Mouse (Mus musculus): ENCODE measurements at regions not wholly inside any gene's neighbourhood (a gene's known extent, or its start where the extent isn't known, plus 50 kb on each side); places are given as distances from the start of the nearest gene placed in this dataset.
"Not testable (repeated sequence)": the region's sequence is repeated elsewhere in the genome, so short reads cannot be mapped to it uniquely, and the experiment has no call there.

DNA sequence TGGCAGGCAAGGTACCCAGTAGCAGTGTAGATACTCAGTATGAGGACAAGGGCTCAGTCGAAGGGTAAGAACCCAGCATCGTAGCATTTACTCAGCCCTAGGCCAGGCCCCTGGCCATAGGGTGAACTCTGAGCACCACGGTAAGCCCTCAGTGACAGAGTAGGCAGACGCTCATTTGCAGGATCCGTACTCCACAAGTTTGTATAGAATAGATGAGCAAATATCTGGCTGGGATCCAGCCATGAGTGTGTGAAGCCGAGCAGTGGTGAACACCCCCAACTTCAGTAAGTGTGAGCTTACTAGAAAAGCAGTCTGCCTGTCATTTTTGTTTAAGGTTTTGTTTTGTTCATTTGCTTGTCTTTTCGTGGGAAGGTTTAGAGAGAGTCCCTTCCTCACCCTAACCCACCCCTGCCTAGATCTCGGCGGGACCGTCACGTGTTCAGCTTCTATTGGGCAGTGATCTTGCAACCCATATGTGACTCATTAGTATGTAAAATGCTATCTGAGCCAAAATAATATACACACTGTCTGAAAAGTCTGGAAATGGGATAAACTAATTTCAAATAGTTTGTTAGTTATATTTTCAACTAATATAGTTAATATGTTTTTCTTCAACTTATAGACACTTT is 76.3 kb downstream of the Gm5447 start:
- Histone ChIP-seq H3K4me1 (ENCODE audit: control insufficient read depth, insufficient read depth, low read length) (no peaks in the 10 kb centered on the region), H3K27ac (ENCODE audit: insufficient read depth, low read length) (no peak overlapping the region), H3K4me3 (ENCODE audit: insufficient read depth, low read length) (no peak overlapping the region)
- no peak for TF ChIP-seq CTCF (IDR thresholded peaks at IDR 0.05; ENCODE audit: borderline replicate concordance, insufficient read depth, low read length)
- TF ChIP-seq POLR2A (IDR thresholded peaks at IDR 0.05; ENCODE audit: low read depth, low read length), result no peak

DNA sequence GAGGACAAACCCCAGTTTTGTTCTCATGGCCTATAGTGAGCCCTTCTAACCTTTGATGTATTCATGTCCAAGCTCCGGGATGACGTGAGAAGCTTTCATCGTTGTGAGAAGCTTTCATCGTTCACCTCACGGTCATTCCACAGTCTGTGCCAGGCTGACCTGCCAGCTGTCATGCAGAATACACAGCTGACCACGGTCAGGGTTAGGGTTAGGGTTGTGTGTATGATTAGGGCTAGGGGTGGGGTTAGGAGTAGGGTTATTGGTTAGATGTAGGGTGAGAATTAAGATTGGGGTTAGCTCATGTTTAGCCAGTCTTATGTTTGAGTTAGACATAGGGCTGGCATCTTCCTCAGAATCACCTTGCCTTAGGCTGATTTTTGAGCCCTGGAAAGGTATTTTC is 77.6 kb downstream of the Gm5447 start:
- H3K27ac ChIP-seq (ENCODE audit: insufficient read depth, low read length); H3K4me1 ChIP-seq (ENCODE audit: control insufficient read depth, insufficient read depth, low read length); H3K4me3 ChIP-seq (ENCODE audit: insufficient read depth, low read length): not testable (repeated sequence)

DNA sequence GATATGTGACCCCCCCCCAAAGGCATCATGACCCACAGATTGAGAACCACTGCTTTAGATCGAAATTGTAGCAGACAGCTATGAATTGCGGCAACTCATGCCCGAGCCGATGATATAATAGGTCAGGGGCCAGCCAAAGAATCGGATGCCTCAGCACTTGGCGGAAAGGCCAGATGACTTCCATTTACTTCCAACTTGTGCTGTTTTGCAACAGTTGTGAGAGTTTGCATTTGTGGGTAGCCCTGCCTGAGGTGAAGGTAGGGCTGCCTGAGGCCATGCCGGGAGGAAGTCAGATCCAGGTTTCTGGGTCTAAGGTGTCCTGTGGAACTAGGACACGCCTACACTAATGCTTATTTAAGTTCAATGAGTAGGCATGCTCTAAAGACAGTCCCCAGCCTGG is 80.4 kb downstream of the Gm5447 start:
- H3K4me1 ChIP-seq (ENCODE audit: control insufficient read depth, insufficient read depth, low read length), result no peaks in the 10 kb centered on the region
- H3K27ac ChIP-seq (ENCODE audit: insufficient read depth, low read length), result no peak overlapping the region
- H3K4me3 ChIP-seq (ENCODE audit: insufficient read depth, low read length), result no peak overlapping the region
- TF ChIP-seq CTCF (IDR thresholded peaks at IDR 0.05; ENCODE audit: borderline replicate concordance, insufficient read depth, low read length) (no peak), POLR2A (IDR thresholded peaks at IDR 0.05; ENCODE audit: low read depth, low read length) (no peak)

DNA sequence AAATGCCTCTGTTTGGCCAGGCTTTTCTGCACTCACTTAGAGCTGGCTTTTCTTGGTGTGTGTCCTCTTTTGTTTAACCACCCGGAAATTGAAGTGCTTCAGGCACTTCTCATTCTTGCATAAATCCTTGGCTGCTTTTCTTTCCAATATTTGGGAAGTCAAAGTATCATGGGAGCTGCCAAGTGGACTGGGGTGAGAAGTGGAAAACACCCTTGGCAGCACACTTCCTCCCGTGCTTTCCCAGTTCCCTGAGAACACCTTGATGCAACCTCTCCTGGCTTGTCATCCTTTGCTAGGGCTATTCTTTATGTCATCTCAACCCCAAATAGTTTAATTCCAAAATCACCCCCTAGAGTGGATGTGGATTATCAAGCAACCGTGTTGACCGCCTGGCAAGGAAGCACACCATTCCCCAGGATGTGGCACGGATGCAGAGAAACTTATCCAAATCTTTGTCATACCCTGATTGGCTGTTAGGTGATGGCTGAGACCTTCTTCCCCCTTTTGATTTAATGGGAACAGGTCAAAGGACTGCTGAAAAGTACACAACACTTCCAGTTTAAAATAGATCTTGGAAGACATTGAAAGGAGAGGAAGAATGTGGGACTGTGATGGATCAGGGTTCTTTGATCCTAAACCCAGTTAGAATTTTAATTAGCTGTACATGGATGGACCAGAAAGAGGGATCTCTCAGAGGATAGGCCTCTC is 81.5 kb downstream of the Gm5447 start:
- no peak overlapping the region for H3K27ac ChIP-seq (ENCODE audit: insufficient read depth, low read length)
- no peak for TF ChIP-seq CTCF (IDR thresholded peaks at IDR 0.05; ENCODE audit: borderline replicate concordance, insufficient read depth, low read length)
- TF ChIP-seq POLR2A (IDR thresholded peaks at IDR 0.05; ENCODE audit: low read depth, low read length), result no peak
- H3K4me3 ChIP-seq (ENCODE audit: insufficient read depth, low read length), result no peak overlapping the region
- H3K4me1 ChIP-seq (ENCODE audit: control insufficient read depth, insufficient read depth, low read length), result no peaks in the 10 kb centered on the region

DNA sequence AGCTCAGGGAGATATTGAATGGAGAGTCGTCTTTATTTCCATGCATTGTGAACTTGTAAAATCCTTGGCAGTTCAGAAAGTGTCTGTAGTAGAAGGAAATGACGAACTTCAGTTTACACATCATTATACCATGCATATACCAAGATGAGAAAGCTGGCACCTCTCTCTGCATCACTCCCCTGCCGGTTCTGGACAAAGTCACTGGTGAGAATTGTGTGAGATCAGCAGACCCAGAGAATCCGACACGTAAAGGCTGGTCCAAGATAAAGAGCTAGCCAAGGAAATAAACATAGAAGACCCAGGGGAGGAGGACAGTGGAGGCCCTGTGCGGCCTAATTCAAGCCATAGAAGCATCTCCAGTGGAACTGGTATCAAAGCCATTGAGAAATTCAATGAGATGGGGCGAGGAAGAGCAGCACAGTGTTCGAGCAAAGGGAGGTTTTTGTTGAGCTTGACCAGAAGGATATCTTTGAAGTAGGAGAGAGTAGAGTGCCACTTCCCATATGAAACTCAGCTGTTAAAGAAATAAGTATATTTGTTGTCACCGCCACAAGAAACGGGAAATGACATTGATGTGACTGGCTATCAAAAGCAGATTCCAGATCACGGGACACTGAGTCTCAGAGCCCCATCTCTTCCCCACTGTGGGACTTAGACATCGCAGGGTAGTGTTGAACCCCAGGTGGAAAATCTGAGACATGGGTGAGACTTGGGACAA is 82.3 kb downstream of the Gm5447 start:
- Histone ChIP-seq H3K4me3 (ENCODE audit: insufficient read depth, low read length) (no peak overlapping the region), H3K27ac (ENCODE audit: insufficient read depth, low read length) (no peak overlapping the region), H3K4me1 (ENCODE audit: control insufficient read depth, insufficient read depth, low read length) (peaks cover 4% of the 10 kb centered on the region; the same call in 1 of the 2 replicates)
- TF ChIP-seq CTCF (IDR thresholded peaks at IDR 0.05; ENCODE audit: borderline replicate concordance, insufficient read depth, low read length) (no peak), POLR2A (IDR thresholded peaks at IDR 0.05; ENCODE audit: low read depth, low read length) (no peak)

DNA sequence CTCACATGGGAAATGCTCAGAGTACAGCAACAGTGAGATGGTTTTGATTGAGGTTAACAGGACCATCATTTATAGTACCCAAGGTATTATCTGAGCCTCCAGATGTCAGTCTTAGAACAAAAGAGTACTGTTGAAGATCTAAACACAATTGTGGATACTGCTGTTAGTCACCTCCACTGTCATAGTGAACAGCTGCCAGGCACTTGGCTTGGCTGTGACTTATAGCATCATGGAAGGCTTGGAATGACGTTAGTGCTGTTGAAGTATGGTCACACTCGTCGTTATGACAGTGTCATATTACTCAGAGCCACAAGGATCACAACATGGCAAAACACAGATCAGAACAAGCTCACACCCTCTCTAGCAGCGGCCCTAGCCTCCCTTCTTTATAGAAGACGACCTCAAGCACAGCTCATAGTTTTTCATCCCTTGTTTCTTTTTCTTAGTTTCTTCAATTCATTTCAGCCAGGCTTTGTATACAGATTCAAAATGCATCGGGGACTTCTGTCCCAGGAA is 87.0 kb downstream of the Gm5447 start:
- TF ChIP-seq POLR2A (IDR thresholded peaks at IDR 0.05; ENCODE audit: low read depth, low read length), result no peak
- no peak for TF ChIP-seq CTCF (IDR thresholded peaks at IDR 0.05; ENCODE audit: borderline replicate concordance, insufficient read depth, low read length)
- peaks cover 7% of the 10 kb centered on the region for H3K4me1 ChIP-seq (ENCODE audit: control insufficient read depth, insufficient read depth, low read length)
- no peak overlapping the region for H3K4me3 ChIP-seq (ENCODE audit: insufficient read depth, low read length)
- no peak overlapping the region for H3K27ac ChIP-seq (ENCODE audit: insufficient read depth, low read length)

DNA sequence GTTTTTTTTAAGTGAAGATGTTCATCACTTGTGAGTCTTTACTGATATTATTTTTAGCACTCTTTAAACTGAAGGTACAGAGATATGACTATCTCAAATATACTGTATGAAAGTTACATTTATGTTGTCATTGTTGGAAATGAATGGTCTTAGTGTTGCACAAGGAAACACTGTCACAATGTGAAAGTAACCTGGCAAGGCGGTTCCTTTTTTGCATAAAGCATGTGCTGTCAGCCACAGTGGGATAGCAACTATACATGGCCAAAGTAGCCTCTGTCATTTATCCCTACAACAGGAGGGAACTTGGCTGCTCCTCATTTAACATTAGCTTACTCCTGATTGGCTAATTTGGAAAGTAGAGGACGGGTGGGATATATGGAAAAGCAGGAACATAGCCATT is 94.3 kb downstream of the Gm5447 start:
- H3K4me1 ChIP-seq (ENCODE audit: control insufficient read depth, insufficient read depth, low read length), result no peaks in the 10 kb centered on the region
- no peak overlapping the region for H3K27ac ChIP-seq (ENCODE audit: insufficient read depth, low read length)
- H3K4me3 ChIP-seq (ENCODE audit: insufficient read depth, low read length), result no peak overlapping the region
- no peak for TF ChIP-seq POLR2A (IDR thresholded peaks at IDR 0.05; ENCODE audit: low read depth, low read length)
- no peak for TF ChIP-seq CTCF (IDR thresholded peaks at IDR 0.05; ENCODE audit: borderline replicate concordance, insufficient read depth, low read length)

DNA sequence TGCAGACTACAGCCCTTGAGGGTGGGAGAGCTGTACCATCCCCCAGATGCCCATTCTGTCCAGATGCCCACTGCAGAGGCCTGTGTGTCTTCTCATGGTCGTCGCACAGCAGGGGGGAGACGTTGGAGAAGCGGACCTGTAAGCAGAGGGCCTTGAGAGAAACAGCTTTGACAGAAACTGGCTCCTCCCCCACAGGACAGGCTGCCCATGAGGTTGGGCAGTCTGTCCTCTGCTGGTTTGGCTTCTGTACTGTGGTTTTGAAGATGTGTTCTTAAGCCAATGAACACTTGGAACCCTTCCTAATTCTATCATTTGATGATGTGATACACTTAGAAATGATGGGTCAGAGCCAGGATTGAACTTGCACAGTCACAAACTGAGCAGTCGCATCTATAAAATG is 102.5 kb downstream of the Gm5447 start:
- H3K4me1 ChIP-seq (ENCODE audit: control insufficient read depth, insufficient read depth, low read length), result no peaks in the 10 kb centered on the region
- no peak overlapping the region for H3K4me3 ChIP-seq (ENCODE audit: insufficient read depth, low read length)
- no peak for TF ChIP-seq CTCF (IDR thresholded peaks at IDR 0.05; ENCODE audit: borderline replicate concordance, insufficient read depth, low read length)
- TF ChIP-seq POLR2A (IDR thresholded peaks at IDR 0.05; ENCODE audit: low read depth, low read length), result no peak
- H3K27ac ChIP-seq (ENCODE audit: insufficient read depth, low read length), result no peak overlapping the region

DNA sequence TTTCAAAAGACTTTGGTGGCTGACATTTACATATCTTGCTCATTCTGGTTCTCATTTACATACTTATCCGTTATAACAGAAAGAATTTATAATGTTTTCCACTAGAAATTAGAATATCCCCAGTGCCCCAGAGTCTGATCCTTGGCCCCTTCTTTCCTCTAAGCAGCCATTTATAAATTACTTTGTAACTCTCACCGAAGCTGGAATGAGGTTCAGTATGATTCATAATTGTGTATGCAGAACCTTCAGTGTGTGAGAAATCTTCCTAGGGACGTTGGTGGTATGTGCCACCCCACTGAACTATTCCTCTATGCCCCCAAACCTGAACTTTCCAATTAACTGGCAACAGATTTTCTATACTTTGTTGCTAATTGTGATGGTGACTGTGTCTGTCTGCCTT is 104.7 kb downstream of the Gm5447 start:
- TF ChIP-seq CTCF (IDR thresholded peaks at IDR 0.05; ENCODE audit: borderline replicate concordance, insufficient read depth, low read length) (no peak), POLR2A (IDR thresholded peaks at IDR 0.05; ENCODE audit: low read depth, low read length) (no peak)

DNA sequence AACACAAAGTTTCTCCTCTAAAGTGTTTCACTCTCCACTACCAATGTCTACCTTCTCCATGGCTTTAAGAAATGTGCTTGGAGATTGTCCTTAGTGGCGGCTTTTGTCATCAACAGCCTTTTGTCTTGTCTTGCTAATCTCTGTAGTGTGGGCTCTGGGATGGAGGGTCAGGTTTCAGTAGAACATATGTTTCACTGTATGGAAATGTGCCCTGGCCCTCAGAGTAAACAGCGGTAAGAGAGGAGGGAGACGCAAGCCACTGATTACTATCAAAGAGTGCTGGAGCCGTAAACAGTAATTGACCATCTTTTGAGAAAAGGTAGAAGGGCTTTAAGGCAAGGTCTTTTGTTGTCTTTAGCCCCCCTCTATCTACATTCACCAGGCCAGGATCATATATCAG is 106.2 kb downstream of the Gm5447 start:
- Histone ChIP-seq H3K4me1 (ENCODE audit: control insufficient read depth, insufficient read depth, low read length) (no peaks in the 10 kb centered on the region), H3K4me3 (ENCODE audit: insufficient read depth, low read length) (no peak overlapping the region), H3K27ac (ENCODE audit: insufficient read depth, low read length) (no peak overlapping the region)
- TF ChIP-seq POLR2A (IDR thresholded peaks at IDR 0.05; ENCODE audit: low read depth, low read length) (no peak), CTCF (IDR thresholded peaks at IDR 0.05; ENCODE audit: borderline replicate concordance, insufficient read depth, low read length) (no peak)

More for the DNA sequence above, 104.7 kb downstream of the Gm5447 start:
- Histone ChIP-seq H3K4me1 (ENCODE audit: control insufficient read depth, insufficient read depth, low read length) (no peaks in the 10 kb centered on the region), H3K27ac (ENCODE audit: insufficient read depth, low read length) (no peak overlapping the region), H3K4me3 (ENCODE audit: insufficient read depth, low read length) (no peak overlapping the region)
